Mouse (Mus musculus) hindlimb bud, embryonic 11.5 days (tissue): Measurements from ENCODE around the gene Zbbx.

Source experiments
- DNase-seq: peaks from one replicate; pipeline ENCODE4 v3.0.0-alpha.2; 2012; ENCODE audit warnings: low read depth, low spot score; ENCODE audit errors: extremely low spot score

The Zbbx gene

DNA sequence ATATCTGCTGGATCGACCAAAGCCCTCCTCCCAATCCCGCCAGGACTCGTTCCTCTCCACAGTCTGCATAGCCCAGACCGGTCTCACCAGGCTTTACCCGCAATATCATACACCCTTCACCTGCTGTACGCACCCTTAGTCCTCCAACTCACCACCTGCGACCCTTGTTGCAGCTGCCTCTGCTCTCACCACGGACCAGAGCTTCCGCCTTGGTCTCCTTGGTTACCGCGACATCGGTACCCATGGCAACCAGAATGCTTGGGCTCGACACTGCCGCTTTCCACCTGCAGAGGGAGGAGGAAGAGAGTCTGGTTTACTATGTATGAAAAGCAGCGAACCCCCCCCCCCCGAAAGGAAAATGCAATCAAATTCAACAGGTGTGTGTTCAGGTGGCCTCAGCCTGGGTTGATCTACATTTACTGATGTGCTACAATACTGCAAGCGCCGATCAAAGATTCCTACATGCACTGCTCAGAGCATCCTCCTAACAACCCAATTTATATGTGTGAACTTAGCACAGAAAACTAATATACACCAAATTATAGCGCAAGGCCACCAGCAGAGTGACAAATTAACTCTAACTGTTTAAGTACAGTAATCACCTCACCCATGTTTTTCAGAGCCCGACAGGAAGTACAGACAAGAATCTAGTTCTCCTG lies at the start of gene Zbbx:
Gene Zbbx (minus strand): TSS at position 197 of the 659 bp plus-strand sequence.
- peak; percentile 57 for DNase-seq

DNA sequence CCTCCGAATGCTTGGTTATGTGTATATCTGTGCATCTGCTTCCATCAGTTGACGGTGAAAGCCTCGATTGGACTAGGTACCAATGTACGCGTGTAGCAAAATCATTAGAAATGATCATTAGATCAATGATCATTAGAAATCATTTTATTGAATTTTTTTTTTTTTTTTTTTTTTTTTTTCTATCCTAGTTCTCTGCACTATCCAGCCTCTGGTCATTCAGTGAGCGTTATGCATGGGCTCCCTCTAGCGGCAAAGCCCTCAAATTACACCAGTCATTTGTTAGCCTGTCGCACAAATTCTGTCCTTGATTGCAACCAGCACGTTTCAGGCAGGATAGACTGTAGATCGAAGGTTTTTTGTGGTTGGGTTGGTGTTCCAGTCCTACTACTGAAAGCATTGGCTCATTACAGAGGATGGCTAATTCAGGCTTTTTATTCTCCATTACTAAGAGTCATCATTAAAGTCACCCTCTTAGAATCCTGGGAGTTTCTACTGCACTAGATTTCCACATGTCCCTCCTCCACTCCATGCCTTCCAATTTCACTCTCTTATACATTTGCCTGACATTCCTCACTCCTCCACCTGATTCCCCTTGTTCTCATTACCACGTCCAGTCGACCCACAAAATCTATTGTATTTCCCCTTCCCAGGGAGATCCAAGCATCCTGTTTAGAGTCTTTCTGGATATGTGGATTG lies 38.1 kb upstream of the Zbbx start:
- DNase-seq: peak; percentile 18

DNA sequence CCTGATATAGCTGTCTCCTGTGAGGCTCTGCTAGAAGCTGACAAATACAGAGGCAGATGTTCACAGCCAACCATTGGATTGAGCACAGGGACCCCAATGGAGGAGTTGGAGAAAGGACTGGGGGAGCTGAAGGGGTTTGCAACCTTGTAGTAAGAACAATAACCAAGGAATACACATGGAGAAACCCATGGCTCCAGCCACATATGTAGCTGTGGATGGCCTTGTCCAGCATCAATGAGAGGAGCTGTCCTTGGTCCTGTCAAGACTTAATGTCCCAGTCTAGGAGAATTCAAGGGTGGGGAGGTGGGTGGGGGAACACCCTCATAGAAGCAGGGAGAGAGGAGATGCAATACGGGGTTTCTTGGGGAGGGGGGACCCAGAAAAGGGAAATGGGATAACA lies 17.8 kb upstream of the Zbbx start:
- DNase-seq: no peak

DNA sequence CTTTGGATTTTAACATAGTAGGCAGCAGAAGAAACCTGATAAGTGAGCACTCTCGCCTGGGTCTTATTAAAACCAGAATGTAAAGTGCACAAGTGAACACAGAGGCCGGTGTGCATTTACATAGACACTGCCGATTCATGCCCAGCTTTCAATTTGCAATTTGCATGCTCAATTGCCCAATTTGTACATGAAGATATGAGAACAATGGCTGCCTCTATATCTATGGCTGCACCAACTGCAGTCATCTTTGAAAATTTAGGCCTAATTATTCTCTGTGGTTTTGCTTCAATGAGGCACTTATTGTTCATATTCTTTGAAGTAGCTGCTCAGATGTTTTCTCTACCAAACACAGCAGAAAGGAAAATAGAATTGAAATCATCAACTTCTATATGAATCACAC lies 23.0 kb downstream of the Zbbx start:
- DNase-seq: no peak

DNA sequence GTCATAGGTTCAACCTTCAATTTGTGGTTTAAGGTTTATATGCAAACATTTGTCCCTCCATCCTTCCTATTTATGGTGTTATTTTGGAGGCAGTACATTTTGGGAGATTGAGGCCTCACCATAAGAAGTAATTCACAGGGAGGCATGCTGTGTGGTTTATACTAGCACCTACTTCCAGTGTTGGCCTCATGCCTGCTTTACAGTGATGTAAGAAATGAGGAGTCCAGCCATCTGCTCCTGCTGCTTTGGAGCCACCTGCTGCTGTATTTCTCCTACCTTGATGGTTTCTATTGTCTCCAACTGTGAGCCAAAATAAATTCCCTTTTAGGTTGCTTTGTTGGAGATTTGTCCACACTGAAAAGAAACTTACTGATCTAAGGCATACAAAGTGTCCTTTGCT lies 60.0 kb downstream of the Zbbx start:
- no peak for DNase-seq

DNA sequence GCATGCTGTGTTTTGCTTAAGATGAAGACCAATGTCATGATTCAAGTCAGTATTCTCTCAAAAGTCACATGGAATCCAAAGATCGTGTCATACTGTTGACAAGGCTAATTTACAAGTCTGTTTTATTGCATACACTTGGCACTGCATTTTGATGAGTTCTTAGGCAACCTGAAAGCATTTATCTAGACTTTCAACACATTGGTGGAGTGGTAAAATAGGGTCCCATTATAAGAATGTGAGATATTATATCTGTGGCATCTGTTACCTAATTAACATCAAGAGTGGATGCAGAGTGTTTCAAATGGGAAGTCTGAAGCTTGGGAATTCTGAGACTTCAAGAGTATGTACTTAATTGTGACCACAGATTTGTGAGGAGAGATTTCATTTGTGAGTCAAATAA lies 79.1 kb downstream of the Zbbx start:
- no peak for DNase-seq

DNA sequence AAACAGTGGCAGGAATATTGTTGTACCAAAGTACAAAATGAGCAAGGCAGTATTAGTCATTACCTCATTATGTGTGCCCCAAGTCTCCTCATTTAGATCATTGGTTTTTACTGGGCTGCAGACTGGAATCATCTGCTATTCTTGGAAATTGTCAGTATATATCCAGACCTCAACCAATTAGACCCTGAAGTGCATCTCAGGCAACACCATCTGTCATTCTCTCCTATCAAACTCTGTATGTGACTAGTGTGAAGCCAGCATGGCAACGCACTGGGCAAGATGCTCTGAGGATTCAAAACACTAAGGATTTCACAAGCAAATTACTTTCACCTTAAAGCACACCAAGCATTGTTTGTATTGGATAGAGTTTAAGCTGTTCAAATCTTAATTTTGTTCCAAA lies 85.9 kb downstream of the Zbbx start:
- DNase-seq: no peak

DNA sequence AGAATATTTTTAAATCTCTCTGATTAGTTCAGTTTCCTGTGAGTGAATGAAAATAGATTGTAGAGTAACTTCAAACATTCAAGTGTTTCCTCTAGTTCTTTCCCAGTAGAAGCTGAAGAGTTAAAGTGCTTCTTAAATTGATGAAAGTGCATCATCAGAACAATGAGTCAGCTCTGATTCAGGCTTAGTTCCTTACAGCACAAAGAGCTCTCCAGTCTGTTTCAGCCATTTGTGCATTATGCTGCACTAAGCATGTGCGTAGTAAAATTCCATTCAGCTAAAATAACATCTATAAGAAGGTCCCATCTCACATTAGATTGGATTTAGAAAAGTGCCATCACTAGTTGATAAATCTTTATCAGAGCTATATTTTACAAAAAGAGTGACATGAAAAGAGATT lies 155.1 kb downstream of the Zbbx start:
- DNase-seq: no peak
